Mouse (Mus musculus): Measurements from ENCODE around the gene Cry2. TPM values are rescaled to one million over a fixed set of nuclear protein-coding genes. Genes with fewer than 3 reads are reported as not detected.

Cry2 gene
- polyA plus RNA-seq, 1 experiment from 2014 or later = 22.1 TPM

DNA sequence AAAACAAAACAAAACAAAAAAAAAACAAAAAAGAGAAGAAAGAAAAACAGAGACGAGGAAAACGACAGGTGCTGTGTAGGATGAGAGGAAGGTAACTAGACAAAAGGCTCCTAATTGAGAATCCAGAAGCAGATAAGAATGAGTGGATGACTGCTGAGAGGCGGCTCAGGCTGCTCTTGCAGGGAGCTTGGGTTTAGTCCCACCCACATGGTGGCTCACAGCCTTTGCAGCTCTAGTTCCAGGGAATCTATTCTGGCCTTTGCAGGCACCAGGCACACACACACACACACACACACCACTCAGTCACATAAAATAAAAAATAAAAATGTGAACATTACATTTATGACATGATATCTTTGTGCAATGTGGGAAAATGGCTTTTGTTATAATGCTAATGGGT is 4.7 kb upstream of the Cry2 start:
- DNase-seq (ENCODE audit: low spot score) (no peak), ATAC-seq (ENCODE audit: low FRiP score) (no peak)
- Histone ChIP-seq H3K27ac (ENCODE audit: low read depth, low read length) (no peak overlapping the region), H3K4me2 (replicated peaks; ENCODE audit: low read depth, low read length) (no peak overlapping the region), H3K4me3 (ENCODE audit: low read depth, low read length) (no peak overlapping the region), H3K27me3 (ENCODE audit: control insufficient read depth, insufficient read depth, low read length) (no peaks in the 10 kb centered on the region), H3K4me1 (replicated peaks; ENCODE audit: control insufficient read depth, insufficient read depth, low read length) (0 out of 2 replicates have a peak, but pooled peaks cover 2% of the 10 kb centered on the region), H3K36me3 (ENCODE audit: control insufficient read depth, insufficient read depth, low read length) (no peaks in the 10 kb centered on the region), H3K9me3 (ENCODE audit: control insufficient read depth, low read length) (no peaks in the 10 kb centered on the region), H3K9ac (ENCODE audit: low read depth, low read length) (no peak overlapping the region)
- 64% methylated on average over 3 of the region's 3 CpGs for WGBS

GRCm38 (mm10) chr2:92437875-92438274 is 4.0 kb upstream of the Cry2 start:
- peak; percentile 90 for DNase-seq (ENCODE audit: low spot score)
- Histone ChIP-seq H3K4me1 (replicated peaks; ENCODE audit: control insufficient read depth, insufficient read depth, low read length) (peaks cover 2% of the 10 kb centered on the region; the same call in 1 of the 2 replicates), H3K4me3 (ENCODE audit: low read depth, low read length) (no peak overlapping the region), H3K9ac (ENCODE audit: low read depth, low read length) (no peak overlapping the region), H3K36me3 (ENCODE audit: control insufficient read depth, insufficient read depth, low read length) (no peaks in the 10 kb centered on the region), H3K27ac (ENCODE audit: low read depth, low read length) (no peak overlapping the region), H3K9me3 (ENCODE audit: control insufficient read depth, low read length) (no peaks in the 10 kb centered on the region), H3K4me2 (replicated peaks; ENCODE audit: low read depth, low read length) (no peak overlapping the region), H3K27me3 (ENCODE audit: control insufficient read depth, insufficient read depth, low read length) (no peaks in the 10 kb centered on the region)
- ATAC-seq (ENCODE audit: low FRiP score) = no peak
- WGBS = 0% methylated on average over 5 of the region's 5 CpGs

- H3K9me3 ChIP-seq (ENCODE audit: control insufficient read depth, low read length) = no peaks in the 10 kb centered on the region
- no peak overlapping the region for H3K4me3 ChIP-seq (ENCODE audit: low read depth, low read length)
- DNase-seq (ENCODE audit: low spot score) (no peak), ATAC-seq (ENCODE audit: low FRiP score) (no peak)
- H3K4me2 ChIP-seq (replicated peaks; ENCODE audit: low read depth, low read length) = no peak overlapping the region
- WGBS = 82% methylated on average over 4 of the region's 4 CpGs
- no peaks in the 10 kb centered on the region for H3K36me3 ChIP-seq (ENCODE audit: control insufficient read depth, insufficient read depth, low read length)
- H3K27me3 ChIP-seq (ENCODE audit: control insufficient read depth, insufficient read depth, low read length) = no peaks in the 10 kb centered on the region
- H3K27ac ChIP-seq (ENCODE audit: low read depth, low read length) = no peak overlapping the region
- H3K4me1 ChIP-seq (replicated peaks; ENCODE audit: control insufficient read depth, insufficient read depth, low read length) = no peaks in the 10 kb centered on the region; the same call in 1 of the 2 replicates
- H3K9ac ChIP-seq (ENCODE audit: low read depth, low read length) = no peak overlapping the region
These were observed 3.5 kb upstream of the Cry2 start for GRCm38 (mm10) chr2:92437366-92437765.

DNA sequence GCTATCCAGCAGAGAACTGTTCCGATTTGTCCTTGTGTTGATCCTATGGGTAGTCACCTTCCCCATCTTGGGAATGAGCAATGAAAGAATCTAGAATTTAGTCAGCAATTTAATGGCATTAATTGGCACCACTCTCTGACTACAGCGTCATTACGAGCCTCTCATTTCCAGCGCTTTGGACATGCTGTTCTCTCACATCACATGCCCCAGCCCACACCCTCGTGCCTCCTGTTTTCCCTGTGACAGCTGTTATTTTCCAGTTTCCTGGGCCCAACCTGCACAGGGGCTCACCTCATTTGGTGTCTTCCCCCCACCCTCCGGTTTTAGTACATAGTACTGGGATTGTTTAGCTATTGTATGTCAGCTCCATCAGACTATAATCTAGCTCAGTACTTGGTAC is 1.2 kb upstream of the Cry2 start:
- ATAC-seq (ENCODE audit: low FRiP score) = no peak
- Histone ChIP-seq H3K27me3 (ENCODE audit: control insufficient read depth, insufficient read depth, low read length) (no peaks in the 10 kb centered on the region), H3K9ac (ENCODE audit: low read depth, low read length) (no peak overlapping the region), H3K4me1 (replicated peaks; ENCODE audit: control insufficient read depth, insufficient read depth, low read length) (peaks cover 9% of the 10 kb centered on the region), H3K4me3 (ENCODE audit: low read depth, low read length) (no peak overlapping the region), H3K4me2 (replicated peaks; ENCODE audit: low read depth, low read length) (no peak overlapping the region), H3K9me3 (ENCODE audit: control insufficient read depth, low read length) (no peaks in the 10 kb centered on the region), H3K36me3 (ENCODE audit: control insufficient read depth, insufficient read depth, low read length) (no peaks in the 10 kb centered on the region), H3K27ac (ENCODE audit: low read depth, low read length) (no peak overlapping the region)
- WGBS = 54% methylated on average over 6 of the region's 6 CpGs
- DNase-seq (ENCODE audit: low spot score) = no peak

DNA sequence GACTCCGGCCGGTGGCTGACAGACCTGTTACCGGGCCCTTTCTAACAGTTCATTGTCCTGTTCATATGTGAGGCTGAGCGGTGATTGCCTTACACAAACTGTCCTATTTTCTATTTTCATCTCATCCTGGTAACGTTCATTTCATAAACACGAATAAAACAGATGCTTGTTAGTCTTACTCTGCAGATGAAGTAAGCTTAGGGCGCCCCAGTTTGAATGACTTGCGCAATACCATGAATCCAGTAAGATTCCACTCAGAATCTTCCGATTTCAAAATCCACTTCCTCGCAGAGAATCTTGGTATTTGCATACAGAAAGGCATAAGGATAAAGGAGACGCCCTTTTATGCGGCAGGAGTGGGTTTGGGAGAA is 517 bp upstream of the Cry2 start:
- Histone ChIP-seq H3K27ac (ENCODE audit: low read depth, low read length) (no peak overlapping the region), H3K36me3 (ENCODE audit: control insufficient read depth, insufficient read depth, low read length) (no peaks in the 10 kb centered on the region), H3K9me3 (ENCODE audit: control insufficient read depth, low read length) (no peaks in the 10 kb centered on the region), H3K4me2 (replicated peaks; ENCODE audit: low read depth, low read length) (peak overlapping the region; percentile 86), H3K9ac (ENCODE audit: low read depth, low read length) (peak overlapping the region; percentile 46), H3K27me3 (ENCODE audit: control insufficient read depth, insufficient read depth, low read length) (no peaks in the 10 kb centered on the region), H3K4me3 (ENCODE audit: low read depth, low read length) (peak overlapping the region; percentile 80), H3K4me1 (replicated peaks; ENCODE audit: control insufficient read depth, insufficient read depth, low read length) (peaks cover 9% of the 10 kb centered on the region)
- ATAC-seq (ENCODE audit: low FRiP score) (no peak), DNase-seq (ENCODE audit: low spot score) (no peak)
- WGBS = 9% methylated on average over 12 of the region's 12 CpGs

DNA sequence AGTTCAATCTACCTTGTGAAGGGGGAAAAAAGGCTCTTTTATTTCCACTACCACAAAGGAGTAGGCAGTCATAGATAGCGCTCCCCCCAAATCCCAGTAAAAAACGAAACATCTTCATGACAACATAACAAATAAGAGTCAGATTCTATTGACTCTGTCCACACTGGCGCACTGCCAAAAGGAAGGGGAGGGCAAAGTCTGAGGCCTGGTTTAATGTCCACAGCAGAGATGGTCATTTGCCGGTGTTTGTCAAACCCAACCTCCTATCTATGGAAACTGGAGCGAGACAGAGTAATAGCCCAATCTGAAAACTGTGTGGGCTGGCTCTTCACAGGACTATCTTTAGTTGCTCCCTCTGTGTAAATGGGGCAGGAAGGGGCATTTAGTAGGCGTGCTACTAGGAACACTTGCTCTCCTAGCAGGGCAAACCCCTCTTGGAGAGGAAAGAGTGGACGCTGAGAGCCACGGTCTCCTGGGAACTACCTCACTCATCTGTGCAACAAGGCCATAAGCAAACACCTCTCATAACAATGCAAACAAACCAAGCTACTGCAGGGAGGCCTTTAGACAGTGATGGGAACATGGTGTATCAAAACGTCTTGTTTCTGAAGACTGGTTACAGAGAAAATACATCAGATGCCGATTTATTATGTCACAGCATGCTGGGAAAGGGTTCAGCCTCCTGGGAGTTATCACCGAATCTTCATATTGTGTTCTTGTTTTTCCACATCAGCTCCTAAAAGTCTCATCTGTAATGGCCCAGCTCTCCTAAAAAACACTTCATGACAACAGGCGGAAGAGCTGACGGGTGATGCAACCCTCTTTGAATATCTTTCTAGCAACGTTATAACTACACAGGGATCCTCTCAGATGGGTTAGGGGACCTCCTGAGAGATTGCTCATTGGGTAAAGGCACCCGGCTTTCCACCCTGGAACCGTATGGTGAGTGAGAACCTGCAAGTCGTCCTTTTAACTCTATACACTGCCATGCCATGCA is 1.2 kb downstream of the Cry2 start:
- Histone ChIP-seq H3K4me3 (ENCODE audit: low read depth, low read length) (peak overlapping the region; percentile 80), H3K27me3 (ENCODE audit: control insufficient read depth, insufficient read depth, low read length) (no peaks in the 10 kb centered on the region), H3K4me2 (replicated peaks; ENCODE audit: low read depth, low read length) (peak overlapping the region; percentile 86), H3K9ac (ENCODE audit: low read depth, low read length) (peak overlapping the region; percentile 86), H3K27ac (ENCODE audit: low read depth, low read length) (peak overlapping the region; percentile 68), H3K4me1 (replicated peaks; ENCODE audit: control insufficient read depth, insufficient read depth, low read length) (peaks cover 9% of the 10 kb centered on the region), H3K9me3 (ENCODE audit: control insufficient read depth, low read length) (no peaks in the 10 kb centered on the region), H3K36me3 (ENCODE audit: control insufficient read depth, insufficient read depth, low read length) (no peaks in the 10 kb centered on the region)
- ATAC-seq (ENCODE audit: low FRiP score) = no peak
- peak; percentile 40 for DNase-seq (ENCODE audit: low spot score)
- WGBS = 47% methylated on average over 17 of the region's 17 CpGs

DNA sequence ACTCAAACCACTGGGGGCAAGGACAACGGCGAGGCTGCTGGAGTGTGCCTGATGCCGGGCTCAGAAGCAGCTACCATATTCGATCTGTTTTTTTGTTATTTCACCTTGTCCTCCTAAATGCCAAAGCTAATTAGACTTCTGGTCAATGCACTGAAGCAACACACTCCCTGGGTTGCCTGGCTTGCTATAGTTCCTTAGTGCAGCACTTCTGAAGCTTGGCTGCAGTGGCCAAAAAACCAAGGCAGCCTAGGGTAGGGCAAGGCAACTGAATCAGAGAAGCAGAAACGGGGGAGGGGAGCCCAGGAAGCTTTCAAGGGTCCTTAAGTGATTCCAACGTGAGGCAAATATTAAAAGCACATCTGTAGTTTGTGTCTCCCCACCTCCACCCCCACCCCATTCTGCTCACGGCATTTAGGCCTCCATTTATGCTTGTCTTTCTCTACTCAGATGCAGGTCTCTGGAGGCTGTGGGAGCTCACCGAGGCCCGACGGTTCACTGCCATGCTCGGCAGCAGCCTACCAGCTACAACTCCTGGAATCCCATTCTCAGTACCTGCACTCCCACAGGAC is 2.1 kb downstream of the Cry2 start:
- no peaks in the 10 kb centered on the region for H3K27me3 ChIP-seq (ENCODE audit: control insufficient read depth, insufficient read depth, low read length)
- no peak for ATAC-seq (ENCODE audit: low FRiP score)
- H3K4me1 ChIP-seq (replicated peaks; ENCODE audit: control insufficient read depth, insufficient read depth, low read length) = peaks cover 9% of the 10 kb centered on the region
- peak overlapping the region; percentile 86 for H3K4me2 ChIP-seq (replicated peaks; ENCODE audit: low read depth, low read length)
- no peaks in the 10 kb centered on the region for H3K9me3 ChIP-seq (ENCODE audit: control insufficient read depth, low read length)
- no peak for DNase-seq (ENCODE audit: low spot score)
- peak overlapping the region; percentile 68 for H3K27ac ChIP-seq (ENCODE audit: low read depth, low read length)
- WGBS = 29% methylated on average over 11 of the region's 11 CpGs
- no peaks in the 10 kb centered on the region for H3K36me3 ChIP-seq (ENCODE audit: control insufficient read depth, insufficient read depth, low read length)
- H3K9ac ChIP-seq (ENCODE audit: low read depth, low read length) = peak overlapping the region; percentile 38; the same call in 1 of the 2 replicates
- H3K4me3 ChIP-seq (ENCODE audit: low read depth, low read length) = peak overlapping the region; percentile 80

DNA sequence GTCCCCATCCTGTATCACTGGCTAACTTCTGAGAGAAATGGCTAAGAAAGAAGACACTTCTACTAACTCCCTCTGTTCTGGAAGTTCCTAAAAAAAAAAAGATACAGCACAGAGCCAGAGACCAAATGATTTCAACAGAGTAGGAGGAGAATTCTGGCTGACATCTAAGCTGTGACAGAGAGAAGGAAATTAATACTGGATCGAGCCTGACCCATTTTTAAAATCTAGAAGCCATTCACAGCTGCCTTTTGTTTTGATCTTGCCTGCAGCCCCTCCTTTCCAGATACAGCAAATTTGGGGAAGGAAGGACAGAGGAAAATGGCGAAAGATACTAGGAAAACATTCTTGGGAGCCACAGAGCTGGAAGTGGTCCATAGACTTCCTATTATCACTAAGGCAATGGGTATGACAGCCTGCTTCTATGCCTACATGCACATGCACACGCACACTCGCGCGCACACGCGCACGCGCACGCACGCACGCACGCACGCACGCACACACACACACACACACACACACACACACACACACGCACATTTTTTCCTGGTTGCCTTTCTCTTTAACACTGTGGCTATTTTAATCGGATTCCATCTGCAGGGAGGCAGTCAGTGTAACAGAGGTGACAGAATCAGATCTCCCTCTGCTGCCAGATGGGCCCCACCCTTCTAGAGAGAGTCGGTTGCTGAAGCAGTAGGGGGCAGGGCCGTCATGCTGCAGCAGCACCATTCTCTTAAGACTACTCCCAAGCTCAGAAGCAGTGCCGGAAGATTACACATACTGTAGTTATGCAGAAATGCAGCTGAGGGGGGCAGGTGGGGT is 2.9 kb downstream of the Cry2 start:
- peak; percentile 54 for DNase-seq (ENCODE audit: low spot score)
- H3K27ac ChIP-seq (ENCODE audit: low read depth, low read length) = peak overlapping the region; percentile 68
- peaks cover 9% of the 10 kb centered on the region for H3K4me1 ChIP-seq (replicated peaks; ENCODE audit: control insufficient read depth, insufficient read depth, low read length)
- peak; percentile 31; the same call in 1 of the 2 replicates for ATAC-seq (ENCODE audit: low FRiP score)
- H3K4me3 ChIP-seq (ENCODE audit: low read depth, low read length) = peak overlapping the region; percentile 80
- no peaks in the 10 kb centered on the region for H3K36me3 ChIP-seq (ENCODE audit: control insufficient read depth, insufficient read depth, low read length)
- peak overlapping the region; percentile 38; the same call in 1 of the 2 replicates for H3K9ac ChIP-seq (ENCODE audit: low read depth, low read length)
- WGBS = 71% methylated on average over 21 of the region's 21 CpGs
- H3K4me2 ChIP-seq (replicated peaks; ENCODE audit: low read depth, low read length) = peak overlapping the region; percentile 86
- H3K9me3 ChIP-seq (ENCODE audit: control insufficient read depth, low read length) = no peaks in the 10 kb centered on the region
- no peaks in the 10 kb centered on the region for H3K27me3 ChIP-seq (ENCODE audit: control insufficient read depth, insufficient read depth, low read length)
